Mouse (Mus musculus) olfactory bulb, adult 2 months (tissue): ENCODE measurements at regions not wholly inside any gene's neighbourhood (a gene's known extent, or its start where the extent isn't known, plus 50 kb on each side); places are given as distances from the start of the nearest gene placed in this dataset.

Source experiments
- H3K27ac ChIP-seq: fragments of 200-500 bp; 2 replicates; pipeline ENCODE4 v1.5.1; 2012; ENCODE audit warnings: low read depth, low read length; ENCODE audit not compliant: insufficient read depth
- H3K4me1 ChIP-seq: fragments of 200-500 bp; 2 replicates; pipeline ENCODE4 v1.6.1; 2012; ENCODE audit warnings: low read length; ENCODE audit not compliant: control insufficient read depth, insufficient read depth
- H3K4me3 ChIP-seq: fragments of 200-500 bp; 2 replicates; pipeline ENCODE4 v1.5.1; 2012; ENCODE audit warnings: mild to moderate bottlenecking, low read depth, low read length, moderate library complexity; ENCODE audit not compliant: insufficient read depth
- CTCF ChIP-seq: fragments of 200-500 bp; IDR thresholded peaks from 2 replicates; pipeline ENCODE4 v1.5.1; 2012; ENCODE audit warnings: low read depth, mild to moderate bottlenecking, low read length, moderate library complexity; ENCODE audit not compliant: insufficient read depth
- POLR2A ChIP-seq: fragments of 200-500 bp; IDR thresholded peaks from 2 replicates; pipeline ENCODE4 v1.6.1; 2012; ENCODE audit warnings: mild to moderate bottlenecking, low read depth, low read length, moderate library complexity; ENCODE audit not compliant: insufficient read depth
- WGBS: fragments of 180-500 bp; shearing (Covaris S2); methylation state at CpG from one replicate; pipeline ENCODE4 v1.1.7; 2018; 5-methylcytosine and 5-hydroxymethylcytosine counted together

DNA sequence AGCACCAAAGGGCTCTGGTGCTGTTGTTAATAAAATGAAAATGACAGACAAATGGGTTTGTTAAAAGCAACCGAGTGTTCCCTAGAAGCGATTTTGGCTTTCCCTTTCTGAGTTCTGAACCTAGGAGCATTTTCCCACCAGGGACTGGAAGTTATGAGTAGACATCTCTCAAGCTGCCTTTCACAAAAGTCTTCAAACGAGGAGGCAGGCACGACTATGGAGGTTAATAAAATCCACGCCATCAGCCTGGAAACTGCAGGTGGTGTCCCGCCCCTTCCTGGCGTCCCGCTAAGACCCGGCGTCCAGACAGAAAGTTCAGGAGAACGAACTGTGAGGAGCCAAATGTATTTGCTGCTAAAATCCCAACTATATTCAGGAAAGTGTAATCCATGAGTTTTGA is 91.1 kb upstream of the Gas1 start:
- TF ChIP-seq POLR2A (no peak), CTCF (no peak)
- H3K4me1 ChIP-seq: peaks cover 3% of the 10 kb centered on the region; the same call in 1 of the 2 replicates
- H3K4me3 ChIP-seq: no peak overlapping the region
- 91% methylated on average over 11 of the region's 11 CpGs for WGBS
- H3K27ac ChIP-seq: no peak overlapping the region

DNA sequence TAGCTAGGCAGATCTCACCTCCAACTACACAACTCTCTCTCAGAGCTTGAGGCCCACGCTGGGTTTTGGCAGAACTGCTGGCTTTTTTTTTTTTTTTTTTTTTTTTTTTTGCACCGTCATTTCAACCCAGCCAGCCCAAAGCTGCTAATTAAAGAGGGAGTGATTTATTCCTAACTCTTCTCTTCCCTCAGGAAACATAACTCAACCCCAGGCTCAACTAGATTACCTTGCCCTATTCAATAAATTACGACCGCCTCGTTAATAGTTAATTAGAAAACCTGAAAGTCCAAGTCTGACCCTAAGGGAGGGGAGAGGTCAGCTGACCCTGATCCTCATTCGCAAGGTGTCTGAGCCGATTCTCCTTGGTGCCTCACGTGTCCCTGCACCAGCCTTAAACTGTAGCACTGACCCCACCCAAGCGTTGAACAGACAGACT is 92.3 kb upstream of the Gas1 start:
- H3K4me1 ChIP-seq: peaks cover 3% of the 10 kb centered on the region; the same call in 1 of the 2 replicates
- H3K4me3 ChIP-seq: no peak overlapping the region
- H3K27ac ChIP-seq: no peak overlapping the region
- WGBS: 65% methylated on average over 9 of the region's 9 CpGs
- no peak for TF ChIP-seq POLR2A

DNA sequence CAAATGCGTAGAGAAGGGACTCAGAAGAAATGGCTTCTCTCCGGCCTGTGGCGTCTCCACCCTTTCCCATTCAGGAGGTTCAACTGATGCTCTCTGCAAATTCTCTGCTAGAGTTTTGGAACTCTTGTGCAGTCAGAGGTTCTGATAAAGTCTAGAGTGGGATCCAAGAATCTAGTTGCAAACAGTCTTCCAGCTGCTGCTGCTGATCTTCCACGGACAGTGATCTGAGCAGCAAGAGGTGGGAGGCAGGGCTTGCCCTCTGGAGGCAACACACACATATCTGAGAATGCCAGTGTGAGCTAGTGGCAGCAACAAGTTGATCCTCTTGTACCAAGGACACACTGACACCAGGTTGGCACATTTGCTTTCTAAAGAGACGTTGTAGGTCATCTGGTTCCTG is 93.4 kb upstream of the Gas1 start:
- no peak overlapping the region for H3K4me3 ChIP-seq
- 80% methylated on average over 5 of the region's 5 CpGs for WGBS
- no peak overlapping the region for H3K27ac ChIP-seq
- TF ChIP-seq POLR2A (no peak), CTCF (no peak)
- H3K4me1 ChIP-seq: peaks cover 3% of the 10 kb centered on the region; the same call in 1 of the 2 replicates

DNA sequence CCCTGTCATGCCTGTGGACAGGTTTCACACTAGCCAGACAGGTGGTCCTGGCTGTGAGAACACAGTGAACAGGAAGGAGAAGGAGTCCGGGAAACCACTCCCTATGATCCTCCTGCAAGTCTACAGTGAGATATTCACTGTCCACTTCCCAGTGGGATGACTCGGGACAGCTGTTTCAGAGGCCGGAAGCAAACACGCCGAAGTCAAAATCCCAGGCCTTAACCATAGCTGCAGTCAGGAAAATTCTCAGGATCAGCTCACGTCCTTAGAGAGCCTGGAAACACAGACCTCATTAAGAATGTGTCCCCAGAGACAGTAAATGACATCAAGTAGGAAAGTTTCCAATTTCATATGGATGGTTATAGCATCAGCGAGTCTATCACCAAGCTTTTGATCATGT is 96.2 kb upstream of the Gas1 start:
- Histone ChIP-seq H3K4me1 (no peaks in the 10 kb centered on the region), H3K27ac (no peak overlapping the region), H3K4me3 (no peak overlapping the region)
- no peak for TF ChIP-seq CTCF
- 88% methylated on average over 7 of the region's 7 CpGs for WGBS

DNA sequence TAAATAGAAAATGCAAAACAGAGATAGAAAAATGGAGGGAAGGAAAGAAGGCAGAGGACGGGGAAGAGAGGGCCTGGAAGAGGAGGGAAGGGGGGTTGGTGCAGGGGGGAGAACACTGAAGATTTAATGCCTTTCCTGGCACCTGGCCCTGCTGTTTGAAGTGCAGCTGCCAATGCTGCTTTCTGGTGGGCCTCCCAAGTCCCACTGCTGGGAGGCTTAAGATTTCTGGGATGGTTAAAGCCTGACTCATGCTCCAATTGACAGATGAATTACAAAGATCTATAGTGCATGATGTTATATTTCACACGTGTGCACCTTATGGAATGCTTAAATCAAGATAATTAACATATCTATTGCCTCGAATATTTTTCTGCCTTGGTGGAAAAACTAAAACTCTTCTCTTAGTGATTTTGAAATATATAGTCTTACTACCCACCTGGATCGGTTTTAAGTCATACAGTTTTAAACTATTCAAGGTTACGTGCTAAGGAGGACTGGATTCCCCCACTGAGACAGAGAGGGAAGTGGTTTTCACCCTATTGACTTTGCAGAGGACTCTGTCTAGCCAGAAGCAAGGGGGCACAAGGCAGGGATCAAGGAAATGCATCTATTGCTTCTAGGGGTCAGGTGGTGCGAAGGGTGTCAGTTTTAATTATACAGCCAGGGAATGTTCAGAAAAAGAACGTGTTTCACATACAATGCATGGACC is 105.5 kb upstream of the Gas1 start:
- no peak overlapping the region for H3K4me3 ChIP-seq
- H3K27ac ChIP-seq: no peak overlapping the region
- no peaks in the 10 kb centered on the region for H3K4me1 ChIP-seq
- TF ChIP-seq CTCF (no peak), POLR2A (no peak)
- 78% methylated on average over 7 of the region's 7 CpGs for WGBS

DNA sequence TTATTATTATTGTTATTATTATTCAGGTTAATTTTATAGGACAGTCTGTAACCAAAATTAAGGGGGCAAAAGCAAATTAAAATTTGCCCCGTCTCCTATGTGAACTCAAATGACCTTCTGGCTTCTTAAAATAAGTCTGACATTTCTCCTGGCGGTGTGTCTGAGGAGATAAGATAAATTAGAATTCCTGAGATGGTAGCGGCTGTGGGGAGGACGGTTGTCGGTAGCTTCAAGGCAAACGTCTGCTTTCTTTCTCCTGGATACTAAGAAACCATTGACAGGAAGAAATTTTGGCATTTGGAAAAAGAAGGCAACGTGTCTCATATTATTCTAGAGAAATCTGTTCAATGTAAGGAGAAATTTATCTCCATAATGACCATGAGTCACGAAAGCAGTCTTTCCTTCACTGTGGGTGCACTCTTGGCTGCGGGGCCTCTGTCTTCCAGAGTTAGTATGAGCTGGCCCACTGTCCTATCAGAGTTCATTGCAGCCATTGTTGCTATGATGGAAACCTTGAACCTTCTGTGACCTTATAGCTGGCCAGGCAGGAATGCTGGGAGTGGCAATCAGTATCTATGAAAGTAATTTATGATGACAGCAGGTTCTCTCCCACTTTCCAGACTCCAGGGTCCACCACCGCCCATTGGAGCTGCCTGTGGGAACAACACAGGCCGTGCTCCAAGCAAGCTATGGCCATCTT is 109.5 kb upstream of the Gas1 start:
- WGBS: 84% methylated on average over 11 of the region's 11 CpGs
- TF ChIP-seq CTCF (no peak), POLR2A (no peak)
- no peak overlapping the region for H3K4me3 ChIP-seq

DNA sequence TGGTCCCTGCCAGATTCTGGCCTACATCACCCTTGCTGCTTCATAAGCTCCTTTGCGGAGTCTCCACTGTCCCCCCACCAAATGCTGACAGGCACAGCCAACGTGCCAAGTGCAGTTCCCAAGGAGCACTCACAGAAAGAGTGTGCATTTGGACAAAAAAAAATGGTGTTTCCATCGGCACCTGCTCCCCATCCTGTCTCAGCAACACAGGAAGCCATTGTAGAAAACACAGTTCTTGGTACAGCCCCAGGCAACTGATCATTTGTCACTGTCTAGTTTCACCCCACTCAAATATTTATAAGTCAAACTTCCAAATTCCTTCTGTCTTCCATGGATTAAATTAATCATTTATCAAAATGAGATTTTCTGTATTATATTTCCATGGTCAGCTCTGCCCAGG is 112.5 kb upstream of the Gas1 start:
- no peak for TF ChIP-seq CTCF
- no peak for TF ChIP-seq POLR2A
- no peaks in the 10 kb centered on the region for H3K4me1 ChIP-seq
- 71% methylated on average over 3 of the region's 3 CpGs for WGBS
- H3K4me3 ChIP-seq: no peak overlapping the region
- H3K27ac ChIP-seq: no peak overlapping the region

More for the DNA sequence above, 109.5 kb upstream of the Gas1 start:
- H3K4me1 ChIP-seq: no peaks in the 10 kb centered on the region
- H3K27ac ChIP-seq: no peak overlapping the region

DNA sequence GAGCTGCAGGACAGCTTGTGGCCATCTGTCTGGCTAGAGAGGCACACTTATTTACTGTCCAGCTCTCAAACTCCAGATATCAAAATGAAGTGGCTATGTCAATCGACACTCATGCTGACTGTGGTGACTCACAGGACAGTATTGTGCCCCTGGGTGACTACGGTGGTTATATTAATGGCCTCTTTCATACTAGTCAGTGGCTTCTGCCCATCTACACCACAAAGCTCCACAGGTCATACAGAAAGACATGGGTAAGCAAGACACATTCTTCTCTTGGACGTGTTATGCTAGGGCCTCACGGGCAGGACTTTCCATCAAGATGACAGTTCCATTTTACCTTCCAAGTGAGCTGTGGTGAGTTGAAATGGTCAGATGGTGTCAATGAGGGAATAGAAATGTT is 113.7 kb upstream of the Gas1 start:
- Histone ChIP-seq H3K27ac (no peak overlapping the region), H3K4me1 (no peaks in the 10 kb centered on the region), H3K4me3 (no peak overlapping the region)
- TF ChIP-seq CTCF (no peak), POLR2A (no peak)
- WGBS: 92% methylated on average over 4 of the region's 4 CpGs

DNA sequence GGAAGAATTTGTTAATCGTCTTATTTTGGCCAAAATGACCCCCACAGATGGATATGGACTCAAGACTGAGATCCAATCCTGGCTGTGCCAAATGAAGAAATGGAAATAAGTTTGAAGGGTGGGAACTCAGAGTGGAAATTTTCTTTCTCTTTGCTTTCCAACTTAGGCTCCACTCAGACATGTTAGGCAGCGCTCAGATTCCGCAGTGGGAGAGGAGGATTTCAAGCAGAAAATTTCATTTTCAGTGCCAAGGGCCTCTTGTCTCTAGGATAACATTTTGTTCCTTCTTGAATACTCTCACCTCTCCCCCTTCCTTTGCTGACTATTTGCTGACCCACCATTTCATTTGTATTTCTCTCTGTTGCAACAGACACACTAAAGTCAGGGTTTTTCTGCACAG is 114.2 kb upstream of the Gas1 start:
- 88% methylated on average over 3 of the region's 3 CpGs for WGBS

DNA sequence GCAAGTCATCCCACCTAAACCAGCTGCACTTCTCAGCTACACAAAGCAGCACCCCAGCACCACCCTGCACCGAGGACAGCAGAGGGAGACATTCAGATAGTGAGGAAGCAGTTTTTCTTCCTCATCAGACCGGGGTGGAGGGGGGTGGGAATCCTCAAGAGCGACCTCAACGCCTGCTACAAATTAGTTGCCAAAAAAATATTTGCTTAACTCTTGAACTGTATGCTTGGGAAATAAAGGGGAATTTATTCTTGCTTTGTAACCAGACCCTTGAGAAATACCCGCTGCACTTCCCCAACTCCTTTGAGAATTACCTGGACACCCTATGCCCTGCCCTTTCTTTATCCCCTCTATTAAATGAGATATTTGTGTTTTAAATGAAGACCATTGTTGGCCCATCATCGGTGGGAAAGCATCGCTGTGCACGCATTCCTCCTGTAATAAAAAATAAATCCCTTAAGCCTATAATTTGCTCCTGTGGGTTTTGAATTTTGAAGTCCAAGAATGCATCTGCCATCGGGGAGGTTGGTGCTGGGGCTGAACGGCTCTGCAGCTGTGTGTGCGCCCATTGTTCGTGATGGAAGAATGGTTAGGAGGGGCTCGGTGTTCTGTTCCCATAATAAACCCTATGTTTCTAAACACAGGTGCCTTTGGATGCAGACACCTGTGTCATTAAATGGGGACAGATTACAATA is 119.2 kb upstream of the Gas1 start:
- WGBS: 42% methylated on average over 13 of the region's 13 CpGs
- H3K4me1 ChIP-seq: peaks cover 2% of the 10 kb centered on the region; the same call in 1 of the 2 replicates
- TF ChIP-seq CTCF: no peak
- no peak for TF ChIP-seq POLR2A
- no peak overlapping the region for H3K27ac ChIP-seq
- H3K4me3 ChIP-seq: no peak overlapping the region

More for the DNA sequence above, 114.2 kb upstream of the Gas1 start:
- Histone ChIP-seq H3K4me3 (no peak overlapping the region), H3K4me1 (peaks cover 2% of the 10 kb centered on the region; the same call in 1 of the 2 replicates), H3K27ac (no peak overlapping the region)
- TF ChIP-seq CTCF (no peak), POLR2A (no peak)
